Mouse (Mus musculus): ENCODE data around the gene Apob. TPM values are rescaled to one million over a fixed set of nuclear protein-coding genes. Genes with fewer than 3 reads are reported as not detected.
"Not testable (repeated sequence)": the region's sequence is repeated elsewhere in the genome, so short reads cannot be mapped to it uniquely, and the experiment has no call there.

The Apob gene
- total RNA-seq (2015; ENCODE audit: low replicate concordance) (not detected in 2 replicates), total RNA-seq (2017; ENCODE audit: low replicate concordance) (not detected in 2 replicates)

GRCm38 (mm10) chr12:7977466-7978189 is at the start of gene Apob:
TSS of gene Apob (plus strand) at chr12:7977648.
- ATAC-seq (replicated peaks; ENCODE audit: low FRiP score, poor library complexity, severe bottlenecking), result no peak

- ATAC-seq (replicated peaks; ENCODE audit: low FRiP score, poor library complexity, severe bottlenecking), result no peak
Observed at GRCm38 (mm10) chr12:7932405-7932920, 45.0 kb upstream of the Apob start.

- no peak for ATAC-seq (replicated peaks; ENCODE audit: low FRiP score, poor library complexity, severe bottlenecking)
Observed at GRCm38 (mm10) chr12:7950098-7950745, 27.2 kb upstream of the Apob start.

- ATAC-seq (replicated peaks; ENCODE audit: low FRiP score, poor library complexity, severe bottlenecking), result no peak
Observed at GRCm38 (mm10) chr12:7958851-7959250, 18.6 kb upstream of the Apob start.

GRCm38 (mm10) chr12:7959310-7959918 is 18.0 kb upstream of the Apob start:
- ATAC-seq (replicated peaks; ENCODE audit: low FRiP score, poor library complexity, severe bottlenecking), result no peak

- ATAC-seq (replicated peaks; ENCODE audit: low FRiP score, poor library complexity, severe bottlenecking), result no peak
Observed at GRCm38 (mm10) chr12:7962314-7962927, 15.0 kb upstream of the Apob start.

- no peak for ATAC-seq (replicated peaks; ENCODE audit: low FRiP score, poor library complexity, severe bottlenecking)
Observed at GRCm38 (mm10) chr12:7967221-7967620, 10.2 kb upstream of the Apob start.

GRCm38 (mm10) chr12:7970301-7970700 is 7.1 kb upstream of the Apob start:
- no peak for ATAC-seq (replicated peaks; ENCODE audit: low FRiP score, poor library complexity, severe bottlenecking)

GRCm38 (mm10) chr12:7970817-7971216 is 6.6 kb upstream of the Apob start:
- ATAC-seq (replicated peaks; ENCODE audit: low FRiP score, poor library complexity, severe bottlenecking), result no peak

GRCm38 (mm10) chr12:7971736-7972135 is 5.7 kb upstream of the Apob start:
- no peak for ATAC-seq (replicated peaks; ENCODE audit: low FRiP score, poor library complexity, severe bottlenecking)

- ATAC-seq (replicated peaks; ENCODE audit: low FRiP score, poor library complexity, severe bottlenecking), result no peak
Observed at GRCm38 (mm10) chr12:7973773-7974322, 3.6 kb upstream of the Apob start.

- no peak for ATAC-seq (replicated peaks; ENCODE audit: low FRiP score, poor library complexity, severe bottlenecking)
Observed at GRCm38 (mm10) chr12:7978190-7978884, 889 bp downstream of the Apob start.

- ATAC-seq (replicated peaks; ENCODE audit: low FRiP score, poor library complexity, severe bottlenecking), result no peak
Observed at GRCm38 (mm10) chr12:7984411-7984810, 7.0 kb downstream of the Apob start.

GRCm38 (mm10) chr12:7990804-7991203 is 13.4 kb downstream of the Apob start:
- ATAC-seq (replicated peaks; ENCODE audit: low FRiP score, poor library complexity, severe bottlenecking), result no peak

- ATAC-seq (replicated peaks; ENCODE audit: low FRiP score, poor library complexity, severe bottlenecking), result no peak
Observed at GRCm38 (mm10) chr12:7991570-7991969, 14.1 kb downstream of the Apob start.

- no peak for ATAC-seq (replicated peaks; ENCODE audit: low FRiP score, poor library complexity, severe bottlenecking)
Observed at GRCm38 (mm10) chr12:8020931-8021330, 43.5 kb downstream of the Apob start.

- ATAC-seq (replicated peaks; ENCODE audit: low FRiP score, poor library complexity, severe bottlenecking), result no peak
Observed at GRCm38 (mm10) chr12:8029520-8029919, 52.1 kb downstream of the Apob start.

- ATAC-seq (replicated peaks; ENCODE audit: low FRiP score, poor library complexity, severe bottlenecking), result no peak
Observed at GRCm38 (mm10) chr12:8030057-8030456, 52.6 kb downstream of the Apob start.

- ATAC-seq (replicated peaks; ENCODE audit: low FRiP score, poor library complexity, severe bottlenecking), result not testable (repeated sequence)
Observed at GRCm38 (mm10) chr12:8031169-8031568, 53.7 kb downstream of the Apob start.
